Mouse (Mus musculus): ENCODE data around the gene Rhot1. TPM values are rescaled to one million over a fixed set of nuclear protein-coding genes. Genes with fewer than 3 reads are reported as not detected.

Gene Rhot1
- total and polyA plus RNA-seq, 2 experiments from 2014 or later: 50.0 to 57.4 TPM

DNA sequence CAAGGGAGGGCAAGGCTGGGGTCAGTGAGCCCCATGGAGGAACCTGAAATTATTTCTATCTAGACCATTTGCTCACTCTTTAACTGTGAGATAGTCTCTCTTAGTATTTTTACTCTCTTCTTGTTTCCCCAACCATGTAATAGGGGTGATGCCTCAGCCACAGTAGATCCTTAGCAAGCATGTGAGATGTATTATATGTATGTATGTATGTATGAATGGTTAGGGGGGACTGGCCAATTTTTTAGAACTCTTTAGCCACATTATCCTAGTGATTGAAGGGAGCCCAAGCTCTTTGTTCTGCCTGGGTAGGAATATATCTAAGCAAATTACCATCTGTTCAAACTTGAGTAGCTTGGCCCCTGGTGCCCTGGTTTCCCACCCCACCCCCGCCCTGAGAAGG is 104.6 kb downstream of the Rhot1 start:
- TF ChIP-seq CTCF (IDR thresholded peaks at IDR 0.05; ENCODE audit: low read depth): no peak
- H3K27ac ChIP-seq: no peak overlapping the region
- H3K4me1 ChIP-seq (ENCODE audit: insufficient read depth, low read length): no peaks in the 10 kb centered on the region
- WGBS: 85% methylated on average over 1 of the region's 1 CpGs
- H3K4me3 ChIP-seq (ENCODE audit: low read length): no peak overlapping the region
- H3K4me2 ChIP-seq (ENCODE audit: low read depth, low read length): no peak overlapping the region
- H3K36me3 ChIP-seq (ENCODE audit: insufficient read depth, low read length): no peaks in the 10 kb centered on the region
- H3K27me3 ChIP-seq (ENCODE audit: insufficient read depth, low read length): no peaks in the 10 kb centered on the region
- no peak for DNase-seq (ENCODE audit: low spot score)
- no peaks in the 10 kb centered on the region for H3K9me3 ChIP-seq (ENCODE audit: low read length)
- no peak overlapping the region for H3K9ac ChIP-seq (replicated peaks; ENCODE audit: low read length)
- no peak for ATAC-seq

GRCm38 (mm10) chr11:80313944-80314343 is 105.1 kb downstream of the Rhot1 start:
- no peak overlapping the region for H3K4me3 ChIP-seq (ENCODE audit: low read length)
- WGBS: 77% methylated on average over 4 of the region's 4 CpGs
- ATAC-seq: no peak
- no peaks in the 10 kb centered on the region for H3K9me3 ChIP-seq (ENCODE audit: low read length)
- H3K4me1 ChIP-seq (ENCODE audit: insufficient read depth, low read length): no peaks in the 10 kb centered on the region
- no peak overlapping the region for H3K4me2 ChIP-seq (ENCODE audit: low read depth, low read length)
- H3K36me3 ChIP-seq (ENCODE audit: insufficient read depth, low read length): no peaks in the 10 kb centered on the region
- H3K27me3 ChIP-seq (ENCODE audit: insufficient read depth, low read length): no peaks in the 10 kb centered on the region
- no peak overlapping the region for H3K27ac ChIP-seq
- H3K9ac ChIP-seq (replicated peaks; ENCODE audit: low read length): no peak overlapping the region
- no peak for TF ChIP-seq CTCF (IDR thresholded peaks at IDR 0.05; ENCODE audit: low read depth)
- no peak for DNase-seq (ENCODE audit: low spot score)

- H3K9ac ChIP-seq (replicated peaks; ENCODE audit: low read length): no peak overlapping the region
- H3K9me3 ChIP-seq (ENCODE audit: low read length): no peaks in the 10 kb centered on the region
- H3K27me3 ChIP-seq (ENCODE audit: insufficient read depth, low read length): no peaks in the 10 kb centered on the region
- no peak overlapping the region for H3K4me3 ChIP-seq (ENCODE audit: low read length)
- no peaks in the 10 kb centered on the region for H3K36me3 ChIP-seq (ENCODE audit: insufficient read depth, low read length)
- peak; percentile 86 for ATAC-seq
- peak; percentile 61 for DNase-seq (ENCODE audit: low spot score)
- no peak for TF ChIP-seq CTCF (IDR thresholded peaks at IDR 0.05; ENCODE audit: low read depth)
- H3K27ac ChIP-seq: no peak overlapping the region
- 21% methylated on average over 10 of the region's 10 CpGs for WGBS
- no peak overlapping the region for H3K4me2 ChIP-seq (ENCODE audit: low read depth, low read length)
- H3K4me1 ChIP-seq (ENCODE audit: insufficient read depth, low read length): no peaks in the 10 kb centered on the region
Measured at GRCm38 (mm10) chr11:80315743-80316639, 107.2 kb downstream of the Rhot1 start.

Other genes starting within 250 kb of the Rhot1 start
- gene Utp6, start 246.6 kb upstream of the Rhot1 start, total RNA-seq (2014; rRNA removed): 16.8 and 17.0 TPM in 2 replicates
- 24.2 and 29.6 TPM in 2 replicates for gene Utp6, start 246.6 kb upstream of the Rhot1 start, polyA plus RNA-seq (2015; fragmentation: Nextera tagmentation; extraction: Ambion mirVana)
- gene Suz12, start 215.9 kb upstream of the Rhot1 start, total RNA-seq (2014; rRNA removed): 15.0 and 19.5 TPM in 2 replicates
- 10.8 and 11.8 TPM in 2 replicates for gene Suz12, start 215.9 kb upstream of the Rhot1 start, polyA plus RNA-seq (2015; fragmentation: Nextera tagmentation; extraction: Ambion mirVana)
- gene Crlf3, start 128.0 kb upstream of the Rhot1 start, total RNA-seq (2014; rRNA removed): 12.0 and 15.8 TPM in 2 replicates
- gene Crlf3, start 128.0 kb upstream of the Rhot1 start, polyA plus RNA-seq (2015; fragmentation: Nextera tagmentation; extraction: Ambion mirVana): 11.0 and 12.6 TPM in 2 replicates
- 4.7 and 9.4 TPM in 2 replicates for gene Atad5, start 119.6 kb upstream of the Rhot1 start, total RNA-seq (2014; rRNA removed)
- 3.3 and 4.1 TPM in 2 replicates for gene Atad5, start 119.6 kb upstream of the Rhot1 start, polyA plus RNA-seq (2015; fragmentation: Nextera tagmentation; extraction: Ambion mirVana)
- 8.6 and 8.9 TPM in 2 replicates for gene Tefm, start 66.8 kb upstream of the Rhot1 start, total RNA-seq (2014; rRNA removed)
- gene Tefm, start 66.8 kb upstream of the Rhot1 start, polyA plus RNA-seq (2015; fragmentation: Nextera tagmentation; extraction: Ambion mirVana): 18.6 and 22.9 TPM in 2 replicates
- 4.1 and 4.9 TPM in 2 replicates for gene Adap2, start 54.9 kb upstream of the Rhot1 start, total RNA-seq (2014; rRNA removed)
- gene Adap2, start 54.9 kb upstream of the Rhot1 start, polyA plus RNA-seq (2015; fragmentation: Nextera tagmentation; extraction: Ambion mirVana): 3.7 and 4.9 TPM in 2 replicates
- 2.3 and 5.0 TPM in 2 replicates for gene Rnf135, start 25.2 kb upstream of the Rhot1 start, total RNA-seq (2014; rRNA removed)
- 4.7 and 4.8 TPM in 2 replicates for gene Rnf135, start 25.2 kb upstream of the Rhot1 start, polyA plus RNA-seq (2015; fragmentation: Nextera tagmentation; extraction: Ambion mirVana)
- gene Rhbdl3, start 91.9 kb downstream of the Rhot1 start, total RNA-seq (2014; rRNA removed): 5.5 and 7.5 TPM in 2 replicates
- gene Rhbdl3, start 91.9 kb downstream of the Rhot1 start, polyA plus RNA-seq (2015; fragmentation: Nextera tagmentation; extraction: Ambion mirVana): 2.5 and 2.7 TPM in 2 replicates
- 22.8 and 24.2 TPM in 2 replicates for gene 5730455P16Rik, start 169.0 kb downstream of the Rhot1 start, total RNA-seq (2014; rRNA removed)
- gene 5730455P16Rik, start 169.0 kb downstream of the Rhot1 start, polyA plus RNA-seq (2015; fragmentation: Nextera tagmentation; extraction: Ambion mirVana): 46.2 and 49.2 TPM in 2 replicates
- 192 and 228 TPM in 2 replicates for gene Zfp207, start 174.3 kb downstream of the Rhot1 start, total RNA-seq (2014; rRNA removed)
- gene Zfp207, start 174.3 kb downstream of the Rhot1 start, polyA plus RNA-seq (2015; fragmentation: Nextera tagmentation; extraction: Ambion mirVana): 141 and 149 TPM in 2 replicates
- gene Psmd11, start 219.6 kb downstream of the Rhot1 start, total RNA-seq (2014; rRNA removed): 31.2 and 35.1 TPM in 2 replicates
- gene Psmd11, start 219.6 kb downstream of the Rhot1 start, polyA plus RNA-seq (2015; fragmentation: Nextera tagmentation; extraction: Ambion mirVana): 272 and 284 TPM in 2 replicates

All from hindbrain, postnatal 0 days (tissue).